Mouse (Mus musculus) embryo, embryonic 10.5 days (tissue): ENCODE measurements at regions not wholly inside any gene's neighbourhood (a gene's known extent, or its start where the extent isn't known, plus 50 kb on each side); places are given as distances from the start of the nearest gene placed in this dataset.
"Not testable (repeated sequence)": the region's sequence is repeated elsewhere in the genome, so short reads cannot be mapped to it uniquely, and the experiment has no call there.

Experiments
- DNase-seq: peaks from one replicate; pipeline ENCODE4 v3.0.0-alpha.2; 2015; ENCODE audit warnings: low spot score

GRCm38 (mm10) chr10:117477331-117478201 is 97.8 kb upstream of the Cpsf6 start:
- no peak for DNase-seq

GRCm38 (mm10) chr10:117475086-117475945 is 95.5 kb upstream of the Cpsf6 start:
- DNase-seq: no peak

GRCm38 (mm10) chr10:117474351-117475085 is 94.7 kb upstream of the Cpsf6 start:
- no peak for DNase-seq

GRCm38 (mm10) chr10:117473471-117473870 is 93.7 kb upstream of the Cpsf6 start:
- DNase-seq: no peak

GRCm38 (mm10) chr10:117472568-117472930 is 92.7 kb upstream of the Cpsf6 start:
- no peak for DNase-seq

GRCm38 (mm10) chr10:117471818-117472567 is 92.2 kb upstream of the Cpsf6 start:
- peak; percentile 40 for DNase-seq

GRCm38 (mm10) chr10:117471036-117471817 is 91.4 kb upstream of the Cpsf6 start:
- no peak for DNase-seq

- DNase-seq: no peak
Measured at GRCm38 (mm10) chr10:117470481-117470880, 90.7 kb upstream of the Cpsf6 start.

- DNase-seq: no peak
Measured at GRCm38 (mm10) chr10:117469573-117470090, 89.8 kb upstream of the Cpsf6 start.

- DNase-seq: no peak
Measured at GRCm38 (mm10) chr10:117468931-117469572, 89.2 kb upstream of the Cpsf6 start.

GRCm38 (mm10) chr10:117468381-117468780 is 88.6 kb upstream of the Cpsf6 start:
- no peak for DNase-seq

- DNase-seq: no peak
Measured at GRCm38 (mm10) chr10:117467161-117467560, 87.3 kb upstream of the Cpsf6 start.

- DNase-seq: no peak
Measured at GRCm38 (mm10) chr10:117466391-117466790, 86.6 kb upstream of the Cpsf6 start.

- DNase-seq: no peak
Measured at GRCm38 (mm10) chr10:117465671-117466250, 85.9 kb upstream of the Cpsf6 start.

GRCm38 (mm10) chr10:117465058-117465660 is 85.3 kb upstream of the Cpsf6 start:
- DNase-seq: no peak

- DNase-seq: not testable (repeated sequence)
Measured at GRCm38 (mm10) chr10:117464331-117464730, 84.5 kb upstream of the Cpsf6 start.

- DNase-seq: no peak
Measured at GRCm38 (mm10) chr10:117463636-117464035, 83.8 kb upstream of the Cpsf6 start.

- no peak for DNase-seq
Measured at GRCm38 (mm10) chr10:117462921-117463320, 83.1 kb upstream of the Cpsf6 start.
